Mouse (Mus musculus) intestine, embryonic 14.5 days (tissue): Measurements from ENCODE around the gene Snapc2. TPM values are rescaled to one million over a fixed set of nuclear protein-coding genes. Genes with fewer than 3 reads are reported as not detected.
A peak's percentile ranks its signal among the peaks of the same experiment; 100 is the strongest.

Source experiments
- ATAC-seq: fragments of 200-750 bp; cut with Nextera tagmentation; replicated peaks from 2 replicates; pipeline ENCODE4 v1.8.0; 2017; ENCODE audit warnings: low read depth, moderate number of reproducible peaks, moderate TSS enrichment, moderate library complexity; ENCODE audit not compliant: low FRiP score, low TSS enrichment
- DNase-seq: peaks from one replicate; pipeline ENCODE4 v3.0.0-alpha.2; 2018; ENCODE audit warnings: low spot score
- H3K27ac ChIP-seq: fragments of 300-500 bp; sonication (generic); 2 replicates; pipeline ENCODE4 v1.5.1; 2014; ENCODE audit warnings: low read depth, mild to moderate bottlenecking, control low read depth
- H3K27me3 ChIP-seq: fragments of 300-500 bp; sonication (generic); replicated peaks from 2 replicates; pipeline ENCODE4 v1.6.1; 2014; ENCODE audit warnings: low read length, control low read depth; ENCODE audit not compliant: control insufficient read depth, insufficient read depth
- H3K36me3 ChIP-seq: fragments of 300-500 bp; sonication (generic); 2 replicates; pipeline ENCODE4 v1.6.1; 2014; ENCODE audit warnings: low read length, control low read depth; ENCODE audit not compliant: control insufficient read depth, insufficient read depth
- H3K4me1 ChIP-seq: fragments of 300-500 bp; sonication (generic); replicated peaks from 2 replicates; pipeline ENCODE4 v1.6.1; 2014; ENCODE audit warnings: low read length, control low read depth, mixed read lengths; ENCODE audit not compliant: control insufficient read depth, insufficient read depth
- H3K4me2 ChIP-seq: fragments of 300-500 bp; sonication (generic); 2 replicates; pipeline ENCODE4 v1.6.1; 2014; ENCODE audit warnings: low read length
- H3K4me3 ChIP-seq: fragments of 300-500 bp; sonication (generic); 2 replicates; pipeline ENCODE4 v1.5.1; 2014; ENCODE audit warnings: low read depth, low read length, control low read depth, mixed read lengths
- H3K9ac ChIP-seq: fragments of 300-500 bp; sonication (generic); 2 replicates; pipeline ENCODE4 v1.6.1; 2014; ENCODE audit warnings: mild to moderate bottlenecking, low read length
- H3K9me3 ChIP-seq: fragments of 300-500 bp; sonication (generic); 2 replicates; pipeline ENCODE4 v1.6.1; 2016; ENCODE audit warnings: low read length, control low read depth; ENCODE audit not compliant: control insufficient read depth
- WGBS: fragments of 180-500 bp; shearing (Covaris S2); extraction: QIAGEN DNeasy Blood & Tissue Kit; methylation state at CpG from one replicate; pipeline ENCODE4 v1.1.7; 2014; 5-methylcytosine and 5-hydroxymethylcytosine counted together
- polyA plus RNA-seq: library from polyadenylated mRNA; unstranded; fragments of >200 nt; fragmentation: Nextera tagmentation; extraction: Ambion mirVana; gene quantifications from 2 replicates; pipeline ENCODE4 v1.2.1, GENCODE M21; 2014

Gene Snapc2
- polyA plus RNA-seq: 52.7 and 57.1 TPM in 2 replicates

GRCm38 (mm10) chr8:4252934-4253841 lies at the start of gene Snapc2:
Gene Snapc2, plus strand, starts transcription at chr8:4253080.
- DNase-seq (peak; percentile 98), ATAC-seq (peak; percentile 91)
- WGBS: under 1% methylated on average over 68 of the region's 69 CpGs
- Histone ChIP-seq H3K36me3 (peaks cover 36% of the 10 kb centered on the region), H3K4me1 (peaks cover 22% of the 10 kb centered on the region), H3K27ac (peak within 1 kb of the TSS; percentile 86), H3K27me3 (no peaks in the 10 kb centered on the region), H3K9ac (peak within 1 kb of the TSS; percentile 79), H3K9me3 (no peaks in the 10 kb centered on the region), H3K4me2 (peak within 1 kb of the TSS; percentile 64), H3K4me3 (peak within 1 kb of the TSS; percentile 94)

GRCm38 (mm10) chr8:4205246-4206123 lies 47.4 kb upstream of the Snapc2 start:
- Histone ChIP-seq H3K27ac (no peak overlapping the region), H3K4me1 (peaks cover 8% of the 10 kb centered on the region), H3K27me3 (peaks cover 23% of the 10 kb centered on the region), H3K9me3 (no peaks in the 10 kb centered on the region), H3K9ac (no peak overlapping the region), H3K36me3 (0 out of 2 replicates have a peak, but pooled peaks cover 6% of the 10 kb centered on the region), H3K4me3 (no peak overlapping the region), H3K4me2 (0 out of 2 replicates have a peak overlapping the region, but pooled peaks have one; percentile 7)
- ATAC-seq: peak; percentile 24; the same call in 1 of the 2 replicates
- DNase-seq: peak; percentile 65
- 33% methylated on average over 38 of the region's 38 CpGs for WGBS

GRCm38 (mm10) chr8:4206182-4207015 lies 46.5 kb upstream of the Snapc2 start:
- ATAC-seq: peak; percentile 25
- Histone ChIP-seq H3K9me3 (no peaks in the 10 kb centered on the region), H3K27me3 (peaks cover 23% of the 10 kb centered on the region), H3K4me2 (peak overlapping the region; percentile 7; the same call in 1 of the 2 replicates), H3K36me3 (0 out of 2 replicates have a peak, but pooled peaks cover 6% of the 10 kb centered on the region), H3K27ac (no peak overlapping the region), H3K4me1 (peaks cover 8% of the 10 kb centered on the region), H3K9ac (no peak overlapping the region; the same call in 1 of the 2 replicates), H3K4me3 (no peak overlapping the region)
- peak; percentile 70 for DNase-seq
- 17% methylated on average over 44 of the region's 44 CpGs for WGBS

- Histone ChIP-seq H3K9me3 (no peaks in the 10 kb centered on the region), H3K27ac (no peak overlapping the region), H3K27me3 (peaks cover 23% of the 10 kb centered on the region), H3K4me3 (no peak overlapping the region), H3K36me3 (0 out of 2 replicates have a peak, but pooled peaks cover 6% of the 10 kb centered on the region), H3K4me2 (0 out of 2 replicates have a peak overlapping the region, but pooled peaks have one; percentile 7), H3K9ac (no peak overlapping the region), H3K4me1 (peaks cover 8% of the 10 kb centered on the region)
- WGBS: 64% methylated on average over 2 of the region's 2 CpGs
- ATAC-seq: 0 out of 2 replicates have a peak, but pooled peaks have one; percentile 1
- no peak for DNase-seq
These were observed 45.9 kb upstream of the Snapc2 start for GRCm38 (mm10) chr8:4207016-4207350.

- peaks cover 18% of the 10 kb centered on the region for H3K27me3 ChIP-seq
- ATAC-seq: no peak
These were observed 41.8 kb upstream of the Snapc2 start for GRCm38 (mm10) chr8:4211097-4211496.

GRCm38 (mm10) chr8:4212809-4213209 lies 40.1 kb upstream of the Snapc2 start:
- 2% methylated on average over 25 of the region's 25 CpGs for WGBS
- DNase-seq (no peak), ATAC-seq (peak; percentile 9)
- Histone ChIP-seq H3K36me3 (0 out of 2 replicates have a peak, but pooled peaks cover 6% of the 10 kb centered on the region), H3K27me3 (peaks cover 31% of the 10 kb centered on the region), H3K4me2 (peak overlapping the region; percentile 88), H3K4me1 (peaks cover 10% of the 10 kb centered on the region; the same call in 1 of the 2 replicates), H3K9ac (peak overlapping the region; percentile 41; the same call in 1 of the 2 replicates), H3K27ac (0 out of 2 replicates have a peak overlapping the region, but pooled peaks have one; percentile 65), H3K9me3 (no peaks in the 10 kb centered on the region), H3K4me3 (peak overlapping the region; percentile 41)

More at GRCm38 (mm10) chr8:4211097-4211496, 41.8 kb upstream of the Snapc2 start:
- H3K4me3 ChIP-seq: no peak overlapping the region
- no peak overlapping the region for H3K4me2 ChIP-seq
- no peaks in the 10 kb centered on the region for H3K9me3 ChIP-seq
- H3K4me1 ChIP-seq: peaks cover 19% of the 10 kb centered on the region
- H3K27ac ChIP-seq: no peak overlapping the region
- DNase-seq: no peak
- H3K9ac ChIP-seq: no peak overlapping the region
- H3K36me3 ChIP-seq: 0 out of 2 replicates have a peak, but pooled peaks cover 6% of the 10 kb centered on the region
- 79% methylated on average over 6 of the region's 6 CpGs for WGBS

GRCm38 (mm10) chr8:4213210-4214005 lies 39.5 kb upstream of the Snapc2 start:
- Histone ChIP-seq H3K27ac (peak overlapping the region; percentile 65), H3K4me2 (peak overlapping the region; percentile 88), H3K4me3 (peak overlapping the region; percentile 41), H3K4me1 (peaks cover 10% of the 10 kb centered on the region; the same call in 1 of the 2 replicates), H3K36me3 (0 out of 2 replicates have a peak, but pooled peaks cover 6% of the 10 kb centered on the region), H3K27me3 (peaks cover 37% of the 10 kb centered on the region), H3K9ac (peak overlapping the region; percentile 41), H3K9me3 (no peaks in the 10 kb centered on the region)
- 3% methylated on average over 18 of the region's 18 CpGs for WGBS
- DNase-seq: peak; percentile 81
- ATAC-seq: peak; percentile 68
